Mouse (Mus musculus) macrophage (primary cell): ENCODE results near the gene E130116L18Rik. TPM values are rescaled to one million over a fixed set of nuclear protein-coding genes. Genes with fewer than 3 reads are reported as not detected.
"Not testable (repeated sequence)": the region's sequence is repeated elsewhere in the genome, so short reads cannot be mapped to it uniquely, and the experiment has no call there.

Experiments used
- H3K27ac ChIP-seq: fragments of 350-480 bp; formaldehyde crosslinking; 2 replicates; pipeline ENCODE4 v1.9.0; 2021
- H3K36me3 ChIP-seq: fragments of 350-480 bp; formaldehyde crosslinking; 2 replicates; pipeline ENCODE4 v1.9.0; 2021; ENCODE audit errors: inconsistent target
- H3K4me3 ChIP-seq: fragments of 350-480 bp; formaldehyde crosslinking; 2 replicates; pipeline ENCODE4 v1.9.0; 2021; ENCODE audit errors: inconsistent target
- H3K79me2 ChIP-seq: fragments of 350-480 bp; formaldehyde crosslinking; 2 replicates; pipeline ENCODE4 v1.9.0; 2021; ENCODE audit errors: inconsistent target
- WGBS: methylation state at CpG from one replicate; pipeline ENCODE4 v1.1.7; 2026; ENCODE audit warnings: inconsistent platforms; ENCODE audit not compliant: missing documents; 5-methylcytosine and 5-hydroxymethylcytosine counted together
- polyA plus RNA-seq: library from polyadenylated mRNA; stranded (reverse); fragments of 250-400 nt; gene quantifications from 3 replicates; pipeline ENCODE4 v1.2.4, GENCODE M21; 2018; ENCODE audit warnings: inconsistent platforms
- total RNA-seq, 78 experiments: library from RNA; depleted of rRNA; stranded (reverse); fragments of 250-400 nt; gene quantifications; 1 replicate in 9 of 78; 2 replicates in 24 of 78; 3 replicates in 43 of 78; 4 replicates in 2 of 78; pipeline ENCODE4 v1.2.4; 2018; ENCODE audit warnings: inconsistent platforms in 56 of 78

E130116L18Rik gene
- total RNA-seq (2018; cell fraction: chromatin; rRNA removed), result not detected
- 1 to 10 TPM in 1 of 26 experiments, not detected in 25; 1.3 TPM for total RNA-seq (2018; cell fraction: cytosol; rRNA removed)
- total RNA-seq (2018; cell fraction: nucleus; rRNA removed), result not detected
- polyA plus RNA-seq, result not detected in 3 replicates

GRCm38 (mm10) chr5:25222752-25223702 lies at the start of gene E130116L18Rik:
Gene E130116L18Rik (minus strand): TSS chr5:25223153.
- Histone ChIP-seq H3K79me2 (peaks cover 46% of the 10 kb centered on the region), H3K36me3 (no peaks in the 10 kb centered on the region), H3K27ac (peak within 1 kb of the TSS; percentile 54), H3K4me3 (peak within 1 kb of the TSS; percentile 63)
- WGBS, result under 1% methylated on average over 71 of the region's 72 CpGs

GRCm38 (mm10) chr5:25268258-25268888 lies 45.4 kb upstream of the E130116L18Rik start:
- H3K79me2 ChIP-seq, result no peaks in the 10 kb centered on the region
- H3K27ac ChIP-seq, result no peak overlapping the region
- peaks cover 54% of the 10 kb centered on the region for H3K36me3 ChIP-seq
- no peak overlapping the region for H3K4me3 ChIP-seq
- WGBS, result 79% methylated on average over 4 of the region's 4 CpGs

GRCm38 (mm10) chr5:25262266-25262665 lies 39.3 kb upstream of the E130116L18Rik start:
- Histone ChIP-seq H3K27ac (no peak overlapping the region), H3K79me2 (no peaks in the 10 kb centered on the region), H3K4me3 (no peak overlapping the region), H3K36me3 (peaks cover 77% of the 10 kb centered on the region)
- 93% methylated on average over 7 of the region's 7 CpGs for WGBS

- Histone ChIP-seq H3K36me3 (peaks cover 85% of the 10 kb centered on the region), H3K79me2 (no peaks in the 10 kb centered on the region), H3K27ac (no peak overlapping the region), H3K4me3 (no peak overlapping the region)
- WGBS, result 93% methylated on average over 6 of the region's 6 CpGs
These were observed 38.5 kb upstream of the E130116L18Rik start for GRCm38 (mm10) chr5:25261452-25261851.

GRCm38 (mm10) chr5:25256686-25257085 lies 33.7 kb upstream of the E130116L18Rik start:
- WGBS, result 88% methylated on average over 2 of the region's 2 CpGs
- Histone ChIP-seq H3K4me3 (no peak overlapping the region), H3K27ac (no peak overlapping the region), H3K79me2 (no peaks in the 10 kb centered on the region), H3K36me3 (peaks cover 86% of the 10 kb centered on the region)

- no peak overlapping the region for H3K4me3 ChIP-seq
- H3K79me2 ChIP-seq, result no peaks in the 10 kb centered on the region
- peaks cover 94% of the 10 kb centered on the region for H3K36me3 ChIP-seq
- 98% methylated on average over 4 of the region's 4 CpGs for WGBS
- H3K27ac ChIP-seq, result no peak overlapping the region
These were observed 31.5 kb upstream of the E130116L18Rik start for GRCm38 (mm10) chr5:25254491-25254890.

GRCm38 (mm10) chr5:25252825-25253544 lies 30.0 kb upstream of the E130116L18Rik start:
- WGBS, result 92% methylated on average over 8 of the region's 8 CpGs
- Histone ChIP-seq H3K79me2 (no peaks in the 10 kb centered on the region), H3K27ac (no peak overlapping the region), H3K36me3 (peaks cover 82% of the 10 kb centered on the region), H3K4me3 (no peak overlapping the region)

GRCm38 (mm10) chr5:25252423-25252822 lies 29.5 kb upstream of the E130116L18Rik start:
- no peaks in the 10 kb centered on the region for H3K79me2 ChIP-seq
- H3K4me3 ChIP-seq, result no peak overlapping the region
- no peak overlapping the region for H3K27ac ChIP-seq
- peaks cover 76% of the 10 kb centered on the region for H3K36me3 ChIP-seq
- WGBS, result 81% methylated on average over 2 of the region's 2 CpGs

GRCm38 (mm10) chr5:25247036-25247435 lies 24.1 kb upstream of the E130116L18Rik start:
- H3K79me2 ChIP-seq, result no peaks in the 10 kb centered on the region
- H3K4me3 ChIP-seq, result no peak overlapping the region
- H3K27ac ChIP-seq, result no peak overlapping the region
- H3K36me3 ChIP-seq, result peaks cover 25% of the 10 kb centered on the region
- WGBS, result 90% methylated on average over 3 of the region's 3 CpGs

GRCm38 (mm10) chr5:25246473-25246865 lies 23.5 kb upstream of the E130116L18Rik start:
- peaks cover 19% of the 10 kb centered on the region for H3K36me3 ChIP-seq
- 100% methylated on average over 1 of the region's 1 CpGs for WGBS
- no peak overlapping the region for H3K4me3 ChIP-seq
- no peaks in the 10 kb centered on the region for H3K79me2 ChIP-seq
- no peak overlapping the region for H3K27ac ChIP-seq

- Histone ChIP-seq H3K27ac (no peak overlapping the region), H3K36me3 (peaks cover 16% of the 10 kb centered on the region), H3K4me3 (no peak overlapping the region), H3K79me2 (no peaks in the 10 kb centered on the region)
- 74% methylated on average over 10 of the region's 10 CpGs for WGBS
These were observed 23.0 kb upstream of the E130116L18Rik start for GRCm38 (mm10) chr5:25245806-25246472.

GRCm38 (mm10) chr5:25243101-25243500 lies 20.1 kb upstream of the E130116L18Rik start:
- H3K4me3 ChIP-seq, result no peak overlapping the region
- H3K27ac ChIP-seq, result no peak overlapping the region
- no peaks in the 10 kb centered on the region for H3K36me3 ChIP-seq
- WGBS, result 55% methylated on average over 6 of the region's 6 CpGs
- H3K79me2 ChIP-seq, result no peaks in the 10 kb centered on the region

GRCm38 (mm10) chr5:25224377-25224776 lies 1.4 kb upstream of the E130116L18Rik start:
- WGBS, result 100% methylated on average over 1 of the region's 1 CpGs
- H3K79me2 ChIP-seq, result peaks cover 60% of the 10 kb centered on the region
- not testable (repeated sequence) for H3K36me3 ChIP-seq, H3K27ac ChIP-seq, H3K4me3 ChIP-seq

GRCm38 (mm10) chr5:25221604-25222003 lies 1.3 kb downstream of the E130116L18Rik start, which contains the start of gene Galnt11:
Gene Galnt11 (plus strand): TSS chr5:25221904.
- WGBS, result 86% methylated on average over 3 of the region's 3 CpGs
- H3K36me3 ChIP-seq, result no peaks in the 10 kb centered on the region
- no peak within 1 kb of the TSS for H3K27ac ChIP-seq
- H3K4me3 ChIP-seq, result no peak within 1 kb of the TSS
- peaks cover 32% of the 10 kb centered on the region for H3K79me2 ChIP-seq
